Comparison of ENCODE assay signal across 26 mouse cellular contexts in genomic region chr1:138996663-138997062, GRCm38 (mm10).
"Had no signal": no experiment of that assay in that cellular context is flagged by ENCODE, and none has a peak within 500 bp of the region (broad histone marks: within the 10 kb centered on the region; RNA-seq: fewer than 3 reads in every experiment).

No protein-coding gene starts in this region.

- DNase-seq: forebrain, postnatal 0 days; gastrocnemius, postnatal 14 days; gastrocnemius, postnatal 36 days; heart, adult 11 months; heart, adult 2 months; heart, postnatal 14 days; heart, postnatal 36 days; kidney, adult 11 months; kidney, adult 2 months; kidney, adult 9 months; kidney, postnatal 14 days; kidney, postnatal 36 days; layer of hippocampus, adult 9-11 months; layer of hippocampus, postnatal 36 days; left cerebral cortex, postnatal 4 days had no signal

- H3K4me2 ChIP-seq: heart, embryonic 11.5 days; heart, embryonic 13.5 days; heart, embryonic 15.5 days; hindbrain, embryonic 13.5 days; hindbrain, embryonic 15.5 days; intestine, embryonic 15.5 days; kidney, embryonic 15.5 days; limb, embryonic 13.5 days; limb, embryonic 15.5 days had no signal

- H3K9ac ChIP-seq: forebrain, postnatal 0 days; heart, embryonic 13.5 days; heart, embryonic 15.5 days; hindbrain, embryonic 13.5 days; hindbrain, embryonic 15.5 days; intestine, embryonic 15.5 days; kidney, embryonic 15.5 days; limb, embryonic 13.5 days; limb, embryonic 15.5 days had no signal

- ATAC-seq: forebrain, postnatal 0 days; hindbrain, postnatal 0 days; intestine, embryonic 15.5 days had no signal

- H3K4me3 ChIP-seq: heart, adult 2 months; heart, embryonic 13.5 days; heart, embryonic 15.5 days; hindbrain, embryonic 13.5 days; hindbrain, embryonic 15.5 days; intestine, embryonic 15.5 days; kidney, embryonic 15.5 days; limb, embryonic 13.5 days; limb, embryonic 15.5 days had no signal

- H3K9me3 ChIP-seq: heart, embryonic 13.5 days; heart, embryonic 15.5 days; hindbrain, embryonic 15.5 days; intestine, embryonic 15.5 days; kidney, embryonic 15.5 days; limb, embryonic 15.5 days had no signal

- H3K36me3 ChIP-seq: heart, embryonic 15.5 days; hindbrain, embryonic 15.5 days; intestine, embryonic 15.5 days; kidney, embryonic 15.5 days; limb, embryonic 15.5 days had no signal

- H3K27me3 ChIP-seq: heart, embryonic 13.5 days; heart, embryonic 15.5 days; hindbrain, embryonic 13.5 days; hindbrain, embryonic 15.5 days; intestine, embryonic 15.5 days; kidney, embryonic 15.5 days; limb, embryonic 13.5 days; limb, embryonic 15.5 days had no signal

- H3K27ac ChIP-seq: heart, adult 2 months; heart, embryonic 13.5 days; heart, embryonic 15.5 days; hindbrain, embryonic 13.5 days; hindbrain, embryonic 15.5 days; hindbrain, postnatal 0 days; intestine, embryonic 15.5 days; kidney, embryonic 15.5 days; kidney, postnatal 0 days; limb, embryonic 13.5 days; limb, embryonic 15.5 days had no signal

- H3K4me1 ChIP-seq: limb, embryonic 13.5 days; limb, embryonic 15.5 days had no signal
